Mouse (Mus musculus): Measurements from ENCODE around the gene Sema4d. TPM values are rescaled to one million over a fixed set of nuclear protein-coding genes. Genes with fewer than 3 reads are reported as not detected.

Gene Sema4d
- total and polyA plus RNA-seq, 3 experiments, result 6.9 to 20.3 TPM; not detected in 1

GRCm38 (mm10) chr13:51813621-51814615 is 20.4 kb upstream of the Sema4d start:
- Histone ChIP-seq H3K79me2 (ENCODE audit: control insufficient read depth, insufficient read depth, low read length, poor library complexity) (no peaks in the 10 kb centered on the region), H3K27me3 (ENCODE audit: control insufficient read depth in 1 of 2, insufficient read depth in 2 of 2, low read length in 2 of 2) (no peaks in the 10 kb centered on the region), H3K4me1 (ENCODE audit: control insufficient read depth in 1 of 2, insufficient read depth in 2 of 2, low read length in 2 of 2) (peaks cover 0 to 20% of the 10 kb centered on the region in 2 experiments; a peak in 2 of 4 replicates), H3K4me3 (ENCODE audit: control insufficient read depth in 1 of 2, insufficient read depth in 1 of 2, low read depth in 2 of 2, low read length in 2 of 2) (no peak overlapping the region), H3K36me3 (ENCODE audit: control insufficient read depth in 1 of 2, insufficient read depth in 2 of 2, low read length in 2 of 2) (peaks cover 0 to 18% of the 10 kb centered on the region in 2 experiments; a peak in 2 of 4 replicates), H3K27ac (ENCODE audit: control insufficient read depth, low read depth, low read length) (no peak overlapping the region), H3K9ac (ENCODE audit: control insufficient read depth, low read depth, low read length, poor library complexity, severe bottlenecking) (no peak overlapping the region), H3K9me3 (replicated peaks; ENCODE audit: insufficient read depth, low read length) (no peaks in the 10 kb centered on the region)
- peak; percentile 92 for DNase-seq (ENCODE audit: low read depth, low spot score)
- TF ChIP-seq MAX (IDR thresholded peaks at IDR 0.05; ENCODE audit: low read length) (peak; percentile 48; the same call in 1 of the 2 replicates), POLR2AphosphoS5 (IDR thresholded peaks at IDR 0.05; ENCODE audit: borderline replicate concordance, low read depth, low read length) (no peak), BHLHE40 (IDR thresholded peaks at IDR 0.05; ENCODE audit: borderline replicate concordance, low read depth, low read length) (peak; percentile 47; the same call in 1 of the 2 replicates), CHD2 (IDR thresholded peaks at IDR 0.05; ENCODE audit: low read length) (no peak), E2F4 (IDR thresholded peaks at IDR 0.05; ENCODE audit: borderline replicate concordance, low read depth, low read length) (no peak), USF2 (IDR thresholded peaks at IDR 0.05; ENCODE audit: borderline replicate concordance in 1 of 2, insufficient read depth in 1 of 2, low read depth in 1 of 2, low read length in 2 of 2) (no peak), MXI1 (IDR thresholded peaks at IDR 0.05; ENCODE audit: low read depth, low read length) (peak; percentile 94), MAZ (IDR thresholded peaks at IDR 0.05; ENCODE audit: low read depth, low read length) (no peak), HCFC1 (IDR thresholded peaks at IDR 0.05; ENCODE audit: low read depth, low read length) (no peak), POLR2AphosphoS2 (IDR thresholded peaks at IDR 0.05; ENCODE audit: low read length) (no peak), TAL1 (IDR thresholded peaks at IDR 0.05; ENCODE audit: low read length) (no peak), POLR2A (IDR thresholded peaks at IDR 0.05; ENCODE audit: control insufficient read depth in 1 of 2, insufficient read depth in 1 of 2, low read depth in 1 of 2, low read length in 2 of 2, poor library complexity in 1 of 2) (no peak), CHD1 (IDR thresholded peaks at IDR 0.05; ENCODE audit: low read depth, low read length) (no peak), RCOR1 (IDR thresholded peaks at IDR 0.05; ENCODE audit: low read depth, low read length) (peak; percentile 50; the same call in 1 of the 2 replicates), ELF1 (IDR thresholded peaks at IDR 0.05; ENCODE audit: low read depth, low read length) (peak; percentile 21; the same call in 1 of the 2 replicates), SIN3A (IDR thresholded peaks at IDR 0.05; ENCODE audit: low read length) (peak; percentile 96), USF1 (IDR thresholded peaks at IDR 0.05; ENCODE audit: low read depth, low read length) (peak; percentile 60; the same call in 1 of the 2 replicates), KAT2A (conservative IDR thresholded peaks at IDR 0.05; ENCODE audit: low read depth, low read length) (no peak), ZC3H11A (IDR thresholded peaks at IDR 0.05; ENCODE audit: low read depth, low read length) (no peak), SMC3 (IDR thresholded peaks at IDR 0.05; ENCODE audit: low read depth, low read length) (no peak), MYB (IDR thresholded peaks at IDR 0.05; ENCODE audit: low read depth, low read length) (no peak), MEF2A (IDR thresholded peaks at IDR 0.05; ENCODE audit: extremely low read depth, insufficient replicate concordance, low read depth, low read length, poor library complexity, severe bottlenecking) (no peak), GABPA (IDR thresholded peaks at IDR 0.05; ENCODE audit: low read depth, low read length) (no peak), ZKSCAN1 (IDR thresholded peaks at IDR 0.05; ENCODE audit: low read depth, low read length) (no peak), NRF1 (IDR thresholded peaks at IDR 0.05; ENCODE audit: insufficient read depth, low read depth, low read length, poor library complexity, severe bottlenecking) (no peak), UBTF (IDR thresholded peaks at IDR 0.05; ENCODE audit: borderline replicate concordance, insufficient read depth, low read depth, low read length) (no peak), JUND (IDR thresholded peaks at IDR 0.05; ENCODE audit: low read depth, low read length) (no peak), ETS1 (IDR thresholded peaks at IDR 0.05; ENCODE audit: low read depth, low read length) (peak; percentile 66), TCF12 (IDR thresholded peaks at IDR 0.05; ENCODE audit: low read depth, low read length) (no peak), ZNF384 (IDR thresholded peaks at IDR 0.05; ENCODE audit: low read depth, low read length) (no peak), MYC (IDR thresholded peaks at IDR 0.05; ENCODE audit: low read depth, low read length) (no peak), GATA1 (IDR thresholded peaks at IDR 0.05; ENCODE audit: low read depth, low read length) (peak; percentile 30; the same call in 1 of the 2 replicates), MAFK (IDR thresholded peaks at IDR 0.05; ENCODE audit: borderline replicate concordance, low read depth, low read length) (no peak), ZMIZ1 (IDR thresholded peaks at IDR 0.05; ENCODE audit: low read depth, low read length) (no peak), NELFE (IDR thresholded peaks at IDR 0.05; ENCODE audit: low read depth, low read length) (no peak)
